Mouse (Mus musculus): ENCODE results near the gene Got2. TPM values are rescaled to one million over a fixed set of nuclear protein-coding genes. Genes with fewer than 3 reads are reported as not detected.
A peak's percentile ranks its signal among the peaks of the same experiment; 100 is the strongest.

The Got2 gene
- polyA plus RNA-seq, 1 experiment from 2014 or later, result 144 TPM

DNA sequence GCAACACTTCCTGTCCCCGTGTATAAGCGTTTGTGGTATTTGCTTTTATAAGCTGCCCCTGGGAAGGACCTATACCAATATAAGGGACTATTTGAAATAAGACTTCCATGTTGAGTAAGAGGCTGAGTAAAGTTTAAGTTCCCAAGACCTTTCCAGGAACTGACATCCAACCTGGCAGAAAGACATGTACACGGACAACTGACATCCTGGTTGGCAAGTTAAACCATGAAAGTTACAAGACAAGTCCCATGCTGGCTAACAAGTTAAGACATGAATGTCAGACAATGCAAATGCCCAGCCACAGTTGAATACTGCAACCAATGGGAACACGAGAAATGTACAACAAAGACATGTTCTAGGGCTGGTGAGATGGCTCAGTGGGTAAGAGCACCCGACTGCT lies 5.4 kb upstream of the Got2 start:
- no peak for ATAC-seq (ENCODE audit: low read depth)
- Histone ChIP-seq H3K4me1 (replicated peaks; ENCODE audit: control insufficient read depth, insufficient read depth, low read length) (no peaks in the 10 kb centered on the region), H3K4me3 (ENCODE audit: low read length) (no peak overlapping the region), H3K27ac (ENCODE audit: low read length) (no peak overlapping the region), H3K36me3 (ENCODE audit: control insufficient read depth, insufficient read depth, low read length) (no peaks in the 10 kb centered on the region), H3K27me3 (ENCODE audit: control insufficient read depth, insufficient read depth, low read depth, low read length) (no peaks in the 10 kb centered on the region), H3K9ac (ENCODE audit: low read length) (no peak overlapping the region), H3K9me3 (ENCODE audit: control insufficient read depth, low read length) (no peaks in the 10 kb centered on the region), H3K4me2 (ENCODE audit: low read depth, low read length) (no peak overlapping the region)
- WGBS, result 72% methylated on average over 5 of the region's 5 CpGs

DNA sequence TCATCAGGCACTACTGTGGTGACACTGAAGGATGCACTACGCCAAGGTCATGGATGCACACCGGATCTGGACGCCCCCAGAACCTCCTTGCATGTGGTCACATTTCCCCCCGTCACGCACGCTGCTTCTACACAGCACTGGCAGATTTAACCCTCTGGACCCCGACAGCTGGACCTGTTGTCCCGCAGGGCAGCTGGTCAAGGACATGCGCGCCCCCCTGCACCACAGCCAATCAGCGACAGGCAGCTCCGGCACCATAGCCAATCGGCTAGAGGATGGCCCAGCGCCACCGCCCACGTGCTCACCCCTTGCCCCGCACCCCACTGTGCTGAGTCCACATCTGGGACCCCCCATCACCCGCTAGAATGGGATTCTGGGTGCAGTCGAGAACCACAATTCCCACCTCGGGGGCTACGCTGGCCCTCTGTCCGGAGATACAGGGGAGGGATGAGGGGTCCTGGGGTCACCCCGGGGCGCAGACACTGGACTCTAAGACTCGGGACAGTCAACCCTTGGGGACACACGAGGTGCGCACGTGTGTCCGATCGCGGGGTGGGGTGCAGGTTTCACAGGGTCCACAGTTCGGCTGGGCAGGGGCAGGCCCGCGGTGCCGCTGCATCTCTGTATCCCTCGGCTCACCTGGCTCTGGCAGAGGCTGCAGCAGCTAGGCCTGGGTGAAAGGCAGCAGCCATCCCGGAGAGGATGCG lies 616 bp downstream of the Got2 start:
- Histone ChIP-seq H3K36me3 (ENCODE audit: control insufficient read depth, insufficient read depth, low read length) (no peaks in the 10 kb centered on the region), H3K4me2 (ENCODE audit: low read depth, low read length) (peak overlapping the region; percentile 81), H3K27me3 (ENCODE audit: control insufficient read depth, insufficient read depth, low read depth, low read length) (no peaks in the 10 kb centered on the region), H3K4me1 (replicated peaks; ENCODE audit: control insufficient read depth, insufficient read depth, low read length) (peaks cover 13% of the 10 kb centered on the region), H3K27ac (ENCODE audit: low read length) (peak overlapping the region; percentile 67), H3K9ac (ENCODE audit: low read length) (peak overlapping the region; percentile 75), H3K9me3 (ENCODE audit: control insufficient read depth, low read length) (no peaks in the 10 kb centered on the region), H3K4me3 (ENCODE audit: low read length) (peak overlapping the region; percentile 75)
- ATAC-seq (ENCODE audit: low read depth), result peak; percentile 97
- under 1% methylated on average over 38 of the region's 38 CpGs for WGBS

DNA sequence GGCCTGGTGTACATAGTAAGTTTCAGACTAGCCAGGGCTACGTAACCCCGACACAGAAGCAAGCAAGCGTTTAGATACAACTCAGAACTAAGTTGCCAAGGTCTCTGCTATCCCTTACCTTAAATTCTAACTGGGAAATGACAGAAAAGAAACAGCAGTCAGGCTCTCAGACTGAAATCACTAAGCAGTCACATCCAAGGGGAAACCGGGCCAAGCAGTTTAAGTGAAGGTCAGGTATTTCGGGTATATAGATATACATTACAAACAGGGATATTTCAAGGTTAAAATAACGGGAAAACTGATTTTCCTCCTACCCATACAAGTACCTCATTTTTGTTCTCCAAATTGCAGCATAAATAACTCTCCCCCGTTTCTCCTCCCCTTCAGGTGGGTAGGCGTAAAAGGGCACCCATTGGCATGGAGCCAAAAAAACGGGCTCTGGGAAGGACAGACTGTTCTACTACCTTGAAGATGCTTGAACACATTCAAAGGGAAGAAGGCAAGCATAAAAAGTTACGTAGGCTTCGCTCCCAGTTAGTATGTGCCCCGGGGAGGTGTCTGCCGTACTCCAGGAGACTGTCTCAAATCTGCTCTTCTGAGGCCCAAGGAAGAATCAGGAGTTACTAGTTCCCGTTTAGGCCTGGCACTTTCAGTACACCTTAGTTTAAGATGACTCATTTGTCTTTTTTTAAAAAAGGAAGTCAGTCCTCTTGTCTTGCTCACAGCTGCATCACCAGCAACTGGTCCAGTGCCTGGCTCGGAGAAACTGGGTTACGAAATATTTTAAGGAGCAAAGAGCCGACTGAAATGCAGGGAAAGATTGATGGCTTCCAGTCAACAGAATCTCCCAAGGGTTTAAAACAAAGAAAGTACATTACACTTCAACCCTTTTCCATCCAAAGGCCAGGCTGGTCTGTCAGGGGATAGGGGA lies 1.4 kb downstream of the Got2 start:
- Histone ChIP-seq H3K9ac (ENCODE audit: low read length) (peak overlapping the region; percentile 75), H3K4me3 (ENCODE audit: low read length) (peak overlapping the region; percentile 75), H3K36me3 (ENCODE audit: control insufficient read depth, insufficient read depth, low read length) (no peaks in the 10 kb centered on the region), H3K9me3 (ENCODE audit: control insufficient read depth, low read length) (no peaks in the 10 kb centered on the region), H3K4me1 (replicated peaks; ENCODE audit: control insufficient read depth, insufficient read depth, low read length) (peaks cover 13% of the 10 kb centered on the region), H3K4me2 (ENCODE audit: low read depth, low read length) (peak overlapping the region; percentile 81), H3K27me3 (ENCODE audit: control insufficient read depth, insufficient read depth, low read depth, low read length) (no peaks in the 10 kb centered on the region), H3K27ac (ENCODE audit: low read length) (no peak overlapping the region)
- 55% methylated on average over 17 of the region's 17 CpGs for WGBS
- 0 out of 2 replicates have a peak, but pooled peaks have one; percentile 1 for ATAC-seq (ENCODE audit: low read depth)

DNA sequence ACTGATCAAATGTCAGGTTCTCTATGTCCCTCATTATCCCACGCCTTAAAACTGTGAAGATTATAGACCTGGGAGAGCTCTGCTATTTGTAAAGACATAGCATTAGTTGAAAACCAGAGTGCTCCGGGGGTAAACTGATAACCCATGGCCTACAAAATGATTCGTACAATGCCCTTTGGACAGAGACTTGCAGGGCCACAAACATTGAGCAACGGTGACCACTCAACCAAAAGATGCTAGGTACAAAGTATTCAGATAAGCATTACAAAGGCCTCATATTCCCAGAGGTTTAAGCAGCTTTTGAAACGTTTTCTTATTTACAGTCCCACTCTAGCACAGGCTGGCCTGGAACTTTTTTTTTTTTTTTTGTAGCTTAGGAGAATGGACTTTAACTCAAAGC lies 2.4 kb downstream of the Got2 start:
- no peaks in the 10 kb centered on the region for H3K9me3 ChIP-seq (ENCODE audit: control insufficient read depth, low read length)
- H3K9ac ChIP-seq (ENCODE audit: low read length), result no peak overlapping the region
- H3K27me3 ChIP-seq (ENCODE audit: control insufficient read depth, insufficient read depth, low read depth, low read length), result no peaks in the 10 kb centered on the region
- H3K4me2 ChIP-seq (ENCODE audit: low read depth, low read length), result no peak overlapping the region
- no peak overlapping the region for H3K4me3 ChIP-seq (ENCODE audit: low read length)
- ATAC-seq (ENCODE audit: low read depth), result no peak
- peaks cover 13% of the 10 kb centered on the region for H3K4me1 ChIP-seq (replicated peaks; ENCODE audit: control insufficient read depth, insufficient read depth, low read length)
- H3K36me3 ChIP-seq (ENCODE audit: control insufficient read depth, insufficient read depth, low read length), result no peaks in the 10 kb centered on the region
- 54% methylated on average over 5 of the region's 5 CpGs for WGBS
- no peak overlapping the region for H3K27ac ChIP-seq (ENCODE audit: low read length)

DNA sequence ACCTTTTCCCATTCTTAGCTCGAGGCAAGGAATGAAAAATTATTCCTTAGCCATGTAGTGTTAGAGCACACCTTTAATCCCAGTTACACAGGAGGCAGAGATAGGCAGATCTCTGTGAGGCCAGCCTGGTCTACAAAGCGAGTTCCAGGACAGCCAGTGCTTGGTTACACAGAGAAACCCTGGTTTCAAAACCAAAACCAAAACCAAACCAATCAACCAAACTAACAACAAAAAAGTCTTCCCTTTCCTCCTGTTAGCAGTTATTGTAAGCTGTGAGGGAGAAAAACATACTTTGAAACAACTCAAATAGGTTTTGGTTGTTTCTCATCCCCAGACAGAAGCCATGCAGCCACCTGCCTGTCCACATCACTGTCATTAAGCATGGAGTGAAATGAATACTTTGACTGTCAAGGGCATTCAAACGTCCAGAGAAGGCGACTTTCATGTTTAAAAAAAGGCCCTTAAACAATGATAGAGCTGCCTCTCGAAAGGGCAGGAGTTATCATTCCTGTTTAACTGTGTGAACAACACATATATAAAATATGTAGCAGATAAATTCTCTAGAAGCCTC lies 3.0 kb downstream of the Got2 start:
- H3K4me2 ChIP-seq (ENCODE audit: low read depth, low read length), result no peak overlapping the region
- no peak for ATAC-seq (ENCODE audit: low read depth)
- 59% methylated on average over 5 of the region's 5 CpGs for WGBS

DNA sequence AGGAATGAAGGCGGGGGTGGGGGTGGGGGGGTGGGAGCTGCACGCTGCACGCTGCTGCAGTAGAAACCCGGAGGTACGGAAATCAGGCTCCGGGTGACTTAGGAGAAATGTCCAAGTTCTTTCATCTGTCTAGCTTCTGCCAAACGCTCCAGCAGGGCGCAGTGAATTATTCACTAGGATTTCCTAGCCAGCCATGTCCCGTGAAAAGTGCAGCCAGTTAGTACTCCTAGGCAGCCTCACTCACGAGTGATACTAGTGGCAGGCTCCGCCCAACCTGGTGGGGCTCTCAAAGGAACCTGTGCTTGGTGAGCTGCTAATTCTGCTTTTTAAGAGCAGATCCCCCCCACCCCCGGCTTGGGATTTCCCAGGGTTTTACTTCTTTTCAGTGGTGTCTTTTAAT lies 3.9 kb downstream of the Got2 start:
- no peak overlapping the region for H3K4me3 ChIP-seq (ENCODE audit: low read length)
- no peak overlapping the region for H3K4me2 ChIP-seq (ENCODE audit: low read depth, low read length)
- 75% methylated on average over 11 of the region's 12 CpGs for WGBS
- H3K27ac ChIP-seq (ENCODE audit: low read length), result no peak overlapping the region
- H3K27me3 ChIP-seq (ENCODE audit: control insufficient read depth, insufficient read depth, low read depth, low read length), result no peaks in the 10 kb centered on the region
- no peaks in the 10 kb centered on the region for H3K36me3 ChIP-seq (ENCODE audit: control insufficient read depth, insufficient read depth, low read length)
- no peak overlapping the region for H3K9ac ChIP-seq (ENCODE audit: low read length)
- H3K9me3 ChIP-seq (ENCODE audit: control insufficient read depth, low read length), result no peaks in the 10 kb centered on the region
- no peak for ATAC-seq (ENCODE audit: low read depth)
- peaks cover 13% of the 10 kb centered on the region for H3K4me1 ChIP-seq (replicated peaks; ENCODE audit: control insufficient read depth, insufficient read depth, low read length)

More for the DNA sequence above, 3.0 kb downstream of the Got2 start:
- Histone ChIP-seq H3K4me3 (ENCODE audit: low read length) (no peak overlapping the region), H3K27ac (ENCODE audit: low read length) (no peak overlapping the region), H3K27me3 (ENCODE audit: control insufficient read depth, insufficient read depth, low read depth, low read length) (no peaks in the 10 kb centered on the region), H3K4me1 (replicated peaks; ENCODE audit: control insufficient read depth, insufficient read depth, low read length) (peaks cover 13% of the 10 kb centered on the region), H3K9me3 (ENCODE audit: control insufficient read depth, low read length) (no peaks in the 10 kb centered on the region), H3K36me3 (ENCODE audit: control insufficient read depth, insufficient read depth, low read length) (no peaks in the 10 kb centered on the region), H3K9ac (ENCODE audit: low read length) (no peak overlapping the region)

DNA sequence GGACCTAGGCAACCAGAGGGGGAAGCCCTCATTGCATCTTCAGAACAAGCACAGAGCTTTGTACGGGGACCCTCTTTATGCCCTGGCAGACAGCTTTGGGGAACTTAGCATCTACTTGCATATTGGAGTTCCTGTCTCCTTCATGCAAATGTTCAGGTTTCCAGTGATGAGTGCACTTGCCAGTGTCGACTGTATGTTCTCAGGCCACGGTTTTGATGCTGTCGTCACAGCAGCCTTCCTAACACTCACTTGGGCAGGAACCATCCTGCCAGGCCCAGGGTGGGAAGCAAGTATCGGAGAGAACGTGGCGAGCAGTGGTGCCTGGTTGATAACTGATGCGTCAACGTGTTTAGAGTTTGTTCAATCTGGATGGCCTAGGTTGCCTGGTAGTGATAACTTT lies 6.2 kb downstream of the Got2 start:
- no peak overlapping the region for H3K9ac ChIP-seq (ENCODE audit: low read length)
- WGBS, result 87% methylated on average over 9 of the region's 9 CpGs
- no peak overlapping the region for H3K4me2 ChIP-seq (ENCODE audit: low read depth, low read length)
- no peak overlapping the region for H3K27ac ChIP-seq (ENCODE audit: low read length)
- H3K9me3 ChIP-seq (ENCODE audit: control insufficient read depth, low read length), result no peaks in the 10 kb centered on the region
- peaks cover 11% of the 10 kb centered on the region for H3K4me1 ChIP-seq (replicated peaks; ENCODE audit: control insufficient read depth, insufficient read depth, low read length)
- ATAC-seq (ENCODE audit: low read depth), result no peak
- H3K36me3 ChIP-seq (ENCODE audit: control insufficient read depth, insufficient read depth, low read length), result peaks cover 1% of the 10 kb centered on the region
- H3K4me3 ChIP-seq (ENCODE audit: low read length), result no peak overlapping the region
- H3K27me3 ChIP-seq (ENCODE audit: control insufficient read depth, insufficient read depth, low read depth, low read length), result no peaks in the 10 kb centered on the region

DNA sequence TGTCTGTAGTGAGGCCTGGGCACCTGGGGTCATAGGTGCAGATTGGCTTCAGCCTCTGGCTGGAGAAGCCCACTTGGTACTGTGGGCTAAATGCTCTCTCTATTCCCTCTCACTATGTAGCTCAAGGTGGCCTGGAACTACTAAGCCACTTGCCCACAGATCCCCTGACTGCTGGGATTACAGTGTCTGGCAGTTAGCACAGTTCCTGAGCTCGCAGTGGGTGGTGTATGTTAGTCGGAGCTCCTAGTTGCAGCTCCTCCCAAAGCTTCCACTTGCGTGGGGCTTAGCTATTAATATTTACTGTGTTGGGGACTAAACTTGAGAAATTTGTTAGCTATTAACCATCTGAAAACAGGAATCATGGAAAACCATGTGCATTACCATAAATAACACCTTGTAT lies 6.8 kb downstream of the Got2 start:
- H3K4me1 ChIP-seq (replicated peaks; ENCODE audit: control insufficient read depth, insufficient read depth, low read length), result peaks cover 5% of the 10 kb centered on the region
- no peak for ATAC-seq (ENCODE audit: low read depth)
- no peak overlapping the region for H3K4me3 ChIP-seq (ENCODE audit: low read length)
- H3K9me3 ChIP-seq (ENCODE audit: control insufficient read depth, low read length), result no peaks in the 10 kb centered on the region
- H3K36me3 ChIP-seq (ENCODE audit: control insufficient read depth, insufficient read depth, low read length), result peaks cover 7% of the 10 kb centered on the region
- 80% methylated on average over 3 of the region's 3 CpGs for WGBS
- H3K4me2 ChIP-seq (ENCODE audit: low read depth, low read length), result no peak overlapping the region
- no peaks in the 10 kb centered on the region for H3K27me3 ChIP-seq (ENCODE audit: control insufficient read depth, insufficient read depth, low read depth, low read length)
- no peak overlapping the region for H3K9ac ChIP-seq (ENCODE audit: low read length)
- no peak overlapping the region for H3K27ac ChIP-seq (ENCODE audit: low read length)

DNA sequence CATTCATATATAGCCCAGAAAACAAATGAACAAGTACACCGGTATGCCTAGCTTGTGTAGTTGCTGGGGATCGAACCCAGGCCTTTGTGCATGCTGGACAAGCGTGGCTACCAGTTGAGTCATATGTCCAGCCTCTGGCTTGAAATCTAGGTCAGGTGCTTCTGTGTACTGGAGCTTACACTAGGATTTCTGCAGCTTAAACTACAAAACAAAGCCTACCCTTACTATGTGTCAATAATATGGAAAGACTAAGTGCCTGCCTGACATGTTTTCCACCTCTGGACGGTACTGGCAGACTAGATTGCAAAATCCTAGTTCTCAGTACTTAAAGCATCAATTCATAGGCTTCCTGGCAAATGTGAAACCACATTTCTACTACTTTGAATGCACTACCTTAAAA lies 8.5 kb downstream of the Got2 start:
- H3K4me2 ChIP-seq (ENCODE audit: low read depth, low read length), result no peak overlapping the region
- no peaks in the 10 kb centered on the region for H3K27me3 ChIP-seq (ENCODE audit: control insufficient read depth, insufficient read depth, low read depth, low read length)
- H3K9me3 ChIP-seq (ENCODE audit: control insufficient read depth, low read length), result peaks cover 3% of the 10 kb centered on the region; the same call in 1 of the 2 replicates
- WGBS, result 87% methylated on average over 4 of the region's 4 CpGs
- peaks cover 20% of the 10 kb centered on the region for H3K36me3 ChIP-seq (ENCODE audit: control insufficient read depth, insufficient read depth, low read length)
- peaks cover 4% of the 10 kb centered on the region; the same call in 1 of the 2 replicates for H3K4me1 ChIP-seq (replicated peaks; ENCODE audit: control insufficient read depth, insufficient read depth, low read length)
- no peak overlapping the region for H3K27ac ChIP-seq (ENCODE audit: low read length)
- no peak for ATAC-seq (ENCODE audit: low read depth)
- no peak overlapping the region for H3K4me3 ChIP-seq (ENCODE audit: low read length)
- no peak overlapping the region for H3K9ac ChIP-seq (ENCODE audit: low read length)

Measured in lung, embryonic 16.5 days (tissue).